Mouse (Mus musculus): ENCODE measurements at regions not wholly inside any gene's neighbourhood (a gene's known extent, or its start where the extent isn't known, plus 50 kb on each side); places are given as distances from the start of the nearest gene placed in this dataset.

GRCm38 (mm10) chr3:38648633-38649032 lies 164.0 kb upstream of the Ankrd50 start:
- no peak overlapping the region for H3K4me3 ChIP-seq (replicated peaks; ENCODE audit: low read depth, low read length)
- WGBS: 43% methylated on average over 4 of the region's 4 CpGs
- H3K36me3 ChIP-seq (ENCODE audit: insufficient read depth, low read length): no peaks in the 10 kb centered on the region
- H3K9me3 ChIP-seq (replicated peaks; ENCODE audit: low read length): no peaks in the 10 kb centered on the region
- no peaks in the 10 kb centered on the region for H3K4me1 ChIP-seq (replicated peaks; ENCODE audit: insufficient read depth, low read length)
- H3K4me2 ChIP-seq (ENCODE audit: low read length): no peak overlapping the region
- TF ChIP-seq CTCF (IDR thresholded peaks at IDR 0.05; ENCODE audit: low read depth): no peak
- H3K27ac ChIP-seq: no peak overlapping the region
- DNase-seq (ENCODE audit: low spot score): no peak
- H3K9ac ChIP-seq (ENCODE audit: low read depth, low read length): no peak overlapping the region
- ATAC-seq (replicated peaks; ENCODE audit: low FRiP score, low read depth): peak; percentile 43; the same call in 1 of the 2 replicates
- H3K27me3 ChIP-seq (ENCODE audit: insufficient read depth, low read length): no peaks in the 10 kb centered on the region

GRCm38 (mm10) chr3:38647737-38648330 lies 163.2 kb upstream of the Ankrd50 start:
- no peak for ATAC-seq (replicated peaks; ENCODE audit: low FRiP score, low read depth)

GRCm38 (mm10) chr3:38641733-38642132 lies 157.1 kb upstream of the Ankrd50 start:
- H3K9me3 ChIP-seq (replicated peaks; ENCODE audit: low read length): no peaks in the 10 kb centered on the region
- H3K4me3 ChIP-seq (replicated peaks; ENCODE audit: low read depth, low read length): no peak overlapping the region
- no peak overlapping the region for H3K9ac ChIP-seq (ENCODE audit: low read depth, low read length)
- 51% methylated on average over 1 of the region's 1 CpGs for WGBS
- H3K4me2 ChIP-seq (ENCODE audit: low read length): no peak overlapping the region
- no peak for DNase-seq (ENCODE audit: low spot score)
- H3K4me1 ChIP-seq (replicated peaks; ENCODE audit: insufficient read depth, low read length): no peaks in the 10 kb centered on the region
- H3K27me3 ChIP-seq (ENCODE audit: insufficient read depth, low read length): no peaks in the 10 kb centered on the region
- TF ChIP-seq CTCF (IDR thresholded peaks at IDR 0.05; ENCODE audit: low read depth): no peak
- no peaks in the 10 kb centered on the region for H3K36me3 ChIP-seq (ENCODE audit: insufficient read depth, low read length)
- no peak overlapping the region for H3K27ac ChIP-seq
- no peak for ATAC-seq (replicated peaks; ENCODE audit: low FRiP score, low read depth)

More at GRCm38 (mm10) chr3:38647737-38648330, 163.2 kb upstream of the Ankrd50 start:
- no peak overlapping the region for H3K4me2 ChIP-seq (ENCODE audit: low read length)
- no peaks in the 10 kb centered on the region for H3K9me3 ChIP-seq (replicated peaks; ENCODE audit: low read length)
- H3K36me3 ChIP-seq (ENCODE audit: insufficient read depth, low read length): no peaks in the 10 kb centered on the region
- H3K4me1 ChIP-seq (replicated peaks; ENCODE audit: insufficient read depth, low read length): no peaks in the 10 kb centered on the region
- H3K4me3 ChIP-seq (replicated peaks; ENCODE audit: low read depth, low read length): no peak overlapping the region
- no peak for TF ChIP-seq CTCF (IDR thresholded peaks at IDR 0.05; ENCODE audit: low read depth)
- H3K27me3 ChIP-seq (ENCODE audit: insufficient read depth, low read length): no peaks in the 10 kb centered on the region
- 73% methylated on average over 7 of the region's 7 CpGs for WGBS
- H3K27ac ChIP-seq: no peak overlapping the region
- peak; percentile 64 for DNase-seq (ENCODE audit: low spot score)
- no peak overlapping the region for H3K9ac ChIP-seq (ENCODE audit: low read depth, low read length)

GRCm38 (mm10) chr3:38636806-38637205 lies 152.2 kb upstream of the Ankrd50 start:
- 64% methylated on average over 4 of the region's 4 CpGs for WGBS
- no peak overlapping the region for H3K9ac ChIP-seq (ENCODE audit: low read depth, low read length)
- no peak for TF ChIP-seq CTCF (IDR thresholded peaks at IDR 0.05; ENCODE audit: low read depth)

GRCm38 (mm10) chr3:38633347-38633746 lies 148.7 kb upstream of the Ankrd50 start:
- Histone ChIP-seq H3K36me3 (ENCODE audit: insufficient read depth, low read length) (no peaks in the 10 kb centered on the region), H3K27me3 (ENCODE audit: insufficient read depth, low read length) (no peaks in the 10 kb centered on the region), H3K4me3 (replicated peaks; ENCODE audit: low read depth, low read length) (no peak overlapping the region), H3K4me1 (replicated peaks; ENCODE audit: insufficient read depth, low read length) (no peaks in the 10 kb centered on the region), H3K9me3 (replicated peaks; ENCODE audit: low read length) (no peaks in the 10 kb centered on the region), H3K9ac (ENCODE audit: low read depth, low read length) (no peak overlapping the region), H3K27ac (no peak overlapping the region), H3K4me2 (ENCODE audit: low read length) (no peak overlapping the region)
- TF ChIP-seq CTCF (IDR thresholded peaks at IDR 0.05; ENCODE audit: low read depth): no peak
- no peak for DNase-seq (ENCODE audit: low spot score)
- 57% methylated on average over 7 of the region's 7 CpGs for whole genome bisulfite sequencing
- ATAC-seq (replicated peaks; ENCODE audit: low FRiP score, low read depth): no peak

More at GRCm38 (mm10) chr3:38636806-38637205, 152.2 kb upstream of the Ankrd50 start:
- no peak overlapping the region for H3K27ac ChIP-seq
- H3K4me2 ChIP-seq (ENCODE audit: low read length): no peak overlapping the region
- H3K27me3 ChIP-seq (ENCODE audit: insufficient read depth, low read length): no peaks in the 10 kb centered on the region
- H3K9me3 ChIP-seq (replicated peaks; ENCODE audit: low read length): no peaks in the 10 kb centered on the region
- no peak overlapping the region for H3K4me3 ChIP-seq (replicated peaks; ENCODE audit: low read depth, low read length)
- DNase-seq (ENCODE audit: low spot score) (no peak), ATAC-seq (replicated peaks; ENCODE audit: low FRiP score, low read depth) (no peak)
- H3K4me1 ChIP-seq (replicated peaks; ENCODE audit: insufficient read depth, low read length): no peaks in the 10 kb centered on the region
- H3K36me3 ChIP-seq (ENCODE audit: insufficient read depth, low read length): no peaks in the 10 kb centered on the region

GRCm38 (mm10) chr3:38625575-38626184 lies 141.0 kb upstream of the Ankrd50 start:
- no peak for TF ChIP-seq CTCF (IDR thresholded peaks at IDR 0.05; ENCODE audit: low read depth)
- H3K36me3 ChIP-seq (ENCODE audit: insufficient read depth, low read length): no peaks in the 10 kb centered on the region
- H3K4me1 ChIP-seq (replicated peaks; ENCODE audit: insufficient read depth, low read length): no peaks in the 10 kb centered on the region
- ATAC-seq (replicated peaks; ENCODE audit: low FRiP score, low read depth): no peak
- H3K9ac ChIP-seq (ENCODE audit: low read depth, low read length): no peak overlapping the region
- H3K27me3 ChIP-seq (ENCODE audit: insufficient read depth, low read length): no peaks in the 10 kb centered on the region
- H3K4me3 ChIP-seq (replicated peaks; ENCODE audit: low read depth, low read length): no peak overlapping the region
- no peak overlapping the region for H3K4me2 ChIP-seq (ENCODE audit: low read length)
- WGBS: 53% methylated on average over 12 of the region's 12 CpGs
- no peaks in the 10 kb centered on the region for H3K9me3 ChIP-seq (replicated peaks; ENCODE audit: low read length)
- DNase-seq (ENCODE audit: low spot score): no peak
- no peak overlapping the region for H3K27ac ChIP-seq

All from kidney, postnatal 0 days (tissue).